Mouse (Mus musculus): ENCODE results near the gene S100pbp.

GRCm38 (mm10) chr4:129231594-129232450 lies 42.3 kb upstream of the S100pbp start:
- no peak for TF ChIP-seq FLI1 (IDR thresholded peaks at IDR 0.05; ENCODE audit: low read length)
- TF ChIP-seq GATA1 (IDR thresholded peaks at IDR 0.05; ENCODE audit: borderline replicate concordance, low read length) = no peak

All from megakaryocyte, embryonic 14.5 days (primary cell).